Mouse (Mus musculus) ovary, postnatal 10 days (tissue): ENCODE measurements around the gene Dnttip1.
"Not testable (repeated sequence)": the region's sequence is repeated elsewhere in the genome, so short reads cannot be mapped to it uniquely, and the experiment has no call there.

ENCODE experiments used
- DNase-seq: peaks from one replicate; pipeline ENCODE4 v3.0.0; 2022; ENCODE audit warnings: low spot score

Dnttip1 gene

GRCm38 (mm10) chr2:164781876-164782275, 36.1 kb downstream of the Dnttip1 start:
- DNase-seq: no peak

GRCm38 (mm10) chr2:164783926-164784581, 38.3 kb downstream of the Dnttip1 start:
- no peak for DNase-seq

- no peak for DNase-seq
Measured at GRCm38 (mm10) chr2:164784869-164785420, 39.2 kb downstream of the Dnttip1 start.

GRCm38 (mm10) chr2:164785481-164786387, 40.0 kb downstream of the Dnttip1 start, which contains the start of gene Snx21:
TSS of gene Snx21 (plus strand) at chr2:164785823.
- peak; percentile 81 for DNase-seq

- DNase-seq: no peak
Measured at GRCm38 (mm10) chr2:164786388-164786885, 40.7 kb downstream of the Dnttip1 start.

GRCm38 (mm10) chr2:164787032-164787431, 41.2 kb downstream of the Dnttip1 start:
- DNase-seq: no peak

GRCm38 (mm10) chr2:164787779-164788178, 42.0 kb downstream of the Dnttip1 start:
- no peak for DNase-seq

- no peak for DNase-seq
Measured at GRCm38 (mm10) chr2:164788411-164788810, 42.6 kb downstream of the Dnttip1 start.

- DNase-seq: no peak
Measured at GRCm38 (mm10) chr2:164790451-164790850, 44.7 kb downstream of the Dnttip1 start.

GRCm38 (mm10) chr2:164791841-164792261, 46.1 kb downstream of the Dnttip1 start:
- DNase-seq: no peak

GRCm38 (mm10) chr2:164792400-164793190, 46.8 kb downstream of the Dnttip1 start:
- DNase-seq: no peak

GRCm38 (mm10) chr2:164793236-164793635, 47.5 kb downstream of the Dnttip1 start:
- DNase-seq: no peak

- DNase-seq: no peak
Measured at GRCm38 (mm10) chr2:164793772-164794171, 48.0 kb downstream of the Dnttip1 start.

GRCm38 (mm10) chr2:164794293-164794692, 48.5 kb downstream of the Dnttip1 start:
- DNase-seq: peak; percentile 48

GRCm38 (mm10) chr2:164795868-164796267, 50.1 kb downstream of the Dnttip1 start:
- no peak for DNase-seq

GRCm38 (mm10) chr2:164798554-164798953, 52.8 kb downstream of the Dnttip1 start:
- not testable (repeated sequence) for DNase-seq

GRCm38 (mm10) chr2:164800252-164801004, 54.6 kb downstream of the Dnttip1 start:
- DNase-seq: no peak

GRCm38 (mm10) chr2:164803201-164803920, 57.6 kb downstream of the Dnttip1 start:
- DNase-seq: no peak

- no peak for DNase-seq
Measured at GRCm38 (mm10) chr2:164803921-164804313, 58.1 kb downstream of the Dnttip1 start.
